Mouse (Mus musculus): ENCODE results near the gene Nbl1. TPM values are rescaled to one million over a fixed set of nuclear protein-coding genes. Genes with fewer than 3 reads are reported as not detected.

The Nbl1 gene
- total RNA-seq (2021), result 10 to 100 TPM; 21.9 to 24.0 TPM
- polyA plus RNA-seq (2012; rRNA removed), result 29.1 and 32.9 TPM in 2 replicates
- long read RNA-seq, transcript Nbl1-201 (4 exons, 1,793 nt), result major isoform, 26 of 38 reads
- long read RNA-seq, partial matches to known transcripts, result 6 of 38 reads
- long read RNA-seq, other reads (novel, unspliced or antisense), result 6 of 38 reads

DNA sequence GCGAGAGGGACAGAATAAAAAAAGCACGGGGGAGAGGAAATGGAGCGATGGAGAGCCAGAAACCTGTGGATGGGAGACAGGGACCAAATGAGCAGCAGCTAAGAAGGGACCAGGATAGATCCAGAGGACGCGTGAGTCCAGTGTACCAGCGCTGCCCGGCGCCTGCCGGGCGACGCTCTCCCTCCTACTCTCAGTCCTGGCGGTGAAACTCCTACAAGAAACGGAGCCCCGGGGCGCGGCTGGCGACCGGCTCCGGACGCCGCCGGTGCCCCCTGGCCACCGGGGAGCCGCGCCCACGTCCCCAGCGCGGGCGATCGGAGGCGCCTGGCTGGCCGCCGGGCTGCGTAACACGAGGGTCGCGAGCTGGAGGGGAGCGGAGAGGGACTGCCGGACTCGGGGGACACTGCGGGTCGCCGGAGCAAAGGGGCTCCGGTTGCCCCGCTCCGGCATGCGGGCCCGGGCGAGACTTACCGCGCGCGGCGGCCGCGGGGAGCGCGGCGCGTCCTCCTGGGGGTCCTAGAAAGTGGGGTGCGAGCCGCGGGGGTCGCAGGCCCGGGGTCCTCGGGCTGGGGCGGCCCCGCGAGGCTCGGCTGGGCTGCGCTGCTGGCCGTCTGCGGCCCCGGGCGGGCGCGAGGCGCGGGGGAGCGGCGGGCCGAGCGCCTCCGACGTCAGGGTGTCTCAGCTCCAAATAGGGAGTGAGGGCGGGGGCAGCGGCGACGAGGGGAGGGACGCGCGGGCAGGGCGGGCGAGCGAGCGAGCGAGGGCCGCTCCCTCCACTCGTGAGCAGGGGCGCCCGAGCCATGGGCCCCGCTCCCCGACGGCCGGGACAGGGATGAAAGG is at the start of gene Nbl1:
TSS of gene Nbl1 (minus strand) at position 638 of the 840 bp plus-strand sequence.
- TF ChIP-seq CTCF (IDR thresholded peaks at IDR 0.05), result no peak
- TF ChIP-seq POLR2A (IDR thresholded peaks at IDR 0.05; ENCODE audit: insufficient read depth, low read depth, low read length), result no peak
- no peak for TF ChIP-seq EP300 (IDR thresholded peaks at IDR 0.05; ENCODE audit: insufficient read depth, low read depth, low read length)
- intact Hi-C loops (cut with DNase I), result no loop called here
- 0 out of 2 replicates have a peak, but pooled peaks cover 1% of the 10 kb centered on the region for H3K4me1 ChIP-seq (ENCODE audit: control insufficient read depth, insufficient read depth, low read length)
- peaks cover 1% of the 10 kb centered on the region; the same call in 1 of the 2 replicates for H3K27me3 ChIP-seq (ENCODE audit: control insufficient read depth, insufficient read depth, low read length)
- no peaks in the 10 kb centered on the region for H3K36me3 ChIP-seq (ENCODE audit: control insufficient read depth, insufficient read depth, low read length)
- 2% methylated on average over 87 of the region's 105 CpGs for WGBS
- no peaks in the 10 kb centered on the region for H3K79me2 ChIP-seq (replicated peaks; ENCODE audit: control insufficient read depth, insufficient read depth, low read length)
- peak within 1 kb of the TSS; percentile 64 for H3K4me3 ChIP-seq
- H3K27ac ChIP-seq, result peak within 1 kb of the TSS; percentile 79
- H3K9ac ChIP-seq (ENCODE audit: low read depth, low read length), result peak within 1 kb of the TSS; percentile 84
- peak; percentile 80 to 81 for DNase-seq

GRCm38 (mm10) chr4:139141785-139142184 is 49.0 kb upstream of the Nbl1 start:
- TF ChIP-seq CTCF (IDR thresholded peaks at IDR 0.05) (0 out of 2 replicates have a peak, but pooled peaks have one; percentile 5), POLR2A (IDR thresholded peaks at IDR 0.05; ENCODE audit: insufficient read depth, low read depth, low read length) (no peak)
- peaks cover 3% of the 10 kb centered on the region for H3K4me1 ChIP-seq (ENCODE audit: control insufficient read depth, insufficient read depth, low read length)
- intact Hi-C loops (cut with DNase I), result no loop called here
- no peak overlapping the region for H3K27ac ChIP-seq
- no peak overlapping the region for H3K9ac ChIP-seq (ENCODE audit: low read depth, low read length)
- no peak for DNase-seq
- H3K79me2 ChIP-seq (replicated peaks; ENCODE audit: control insufficient read depth, insufficient read depth, low read length), result no peaks in the 10 kb centered on the region
- H3K4me3 ChIP-seq, result no peak overlapping the region
- no peaks in the 10 kb centered on the region for H3K36me3 ChIP-seq (ENCODE audit: control insufficient read depth, insufficient read depth, low read length)
- H3K27me3 ChIP-seq (ENCODE audit: control insufficient read depth, insufficient read depth, low read length), result no peaks in the 10 kb centered on the region
- WGBS, result 79% methylated on average over 6 of the region's 6 CpGs

- 63% methylated on average over 2 of the region's 2 CpGs for whole genome bisulfite sequencing
- no peak overlapping the region for H3K9ac ChIP-seq (ENCODE audit: low read depth, low read length)
- H3K27ac ChIP-seq, result no peak overlapping the region
- intact Hi-C loops (cut with DNase I), result no loop called here
- TF ChIP-seq CTCF (IDR thresholded peaks at IDR 0.05) (peak; percentile 52), EP300 (IDR thresholded peaks at IDR 0.05; ENCODE audit: insufficient read depth, low read depth, low read length) (no peak), POLR2A (IDR thresholded peaks at IDR 0.05; ENCODE audit: insufficient read depth, low read depth, low read length) (no peak)
- no peaks in the 10 kb centered on the region for H3K79me2 ChIP-seq (replicated peaks; ENCODE audit: control insufficient read depth, insufficient read depth, low read length)
- no peaks in the 10 kb centered on the region for H3K4me1 ChIP-seq (ENCODE audit: control insufficient read depth, insufficient read depth, low read length)
- H3K4me3 ChIP-seq, result no peak overlapping the region
- no peaks in the 10 kb centered on the region for H3K36me3 ChIP-seq (ENCODE audit: control insufficient read depth, insufficient read depth, low read length)
- H3K27me3 ChIP-seq (ENCODE audit: control insufficient read depth, insufficient read depth, low read length), result no peaks in the 10 kb centered on the region
- DNase-seq, result no peak
Measured at GRCm38 (mm10) chr4:139140267-139140666, 47.5 kb upstream of the Nbl1 start.

DNA sequence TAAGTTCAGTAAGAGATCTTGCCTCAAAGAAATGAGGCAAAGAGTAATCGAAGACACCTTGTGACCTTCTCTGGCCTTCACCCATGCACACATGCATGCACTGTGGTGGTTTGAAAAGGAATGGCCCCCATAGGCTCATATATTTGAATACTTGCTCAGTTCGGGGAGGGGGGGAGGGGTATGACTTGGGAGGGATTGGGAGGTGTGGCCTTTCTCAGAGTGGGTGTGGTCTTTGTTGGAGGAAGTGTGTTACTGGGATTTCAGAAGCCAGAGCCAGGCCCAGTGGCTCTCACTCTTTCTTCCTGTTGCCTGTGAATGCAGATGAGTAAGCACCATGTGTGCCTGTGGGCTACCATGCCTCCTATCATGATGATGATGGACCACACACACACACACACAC is 43.2 kb upstream of the Nbl1 start:
- WGBS, result 86% methylated on average over 2 of the region's 2 CpGs
- H3K4me3 ChIP-seq, result no peak overlapping the region
- no peak overlapping the region for H3K27ac ChIP-seq
- H3K36me3 ChIP-seq (ENCODE audit: control insufficient read depth, insufficient read depth, low read length), result no peaks in the 10 kb centered on the region
- H3K27me3 ChIP-seq (ENCODE audit: control insufficient read depth, insufficient read depth, low read length), result no peaks in the 10 kb centered on the region
- intact Hi-C loops (cut with DNase I), result no loop called here
- no peak for DNase-seq
- H3K9ac ChIP-seq (ENCODE audit: low read depth, low read length), result no peak overlapping the region
- H3K4me1 ChIP-seq (ENCODE audit: control insufficient read depth, insufficient read depth, low read length), result no peaks in the 10 kb centered on the region
- TF ChIP-seq CTCF (IDR thresholded peaks at IDR 0.05) (no peak), EP300 (IDR thresholded peaks at IDR 0.05; ENCODE audit: insufficient read depth, low read depth, low read length) (no peak), POLR2A (IDR thresholded peaks at IDR 0.05; ENCODE audit: insufficient read depth, low read depth, low read length) (no peak)
- H3K79me2 ChIP-seq (replicated peaks; ENCODE audit: control insufficient read depth, insufficient read depth, low read length), result no peaks in the 10 kb centered on the region

DNA sequence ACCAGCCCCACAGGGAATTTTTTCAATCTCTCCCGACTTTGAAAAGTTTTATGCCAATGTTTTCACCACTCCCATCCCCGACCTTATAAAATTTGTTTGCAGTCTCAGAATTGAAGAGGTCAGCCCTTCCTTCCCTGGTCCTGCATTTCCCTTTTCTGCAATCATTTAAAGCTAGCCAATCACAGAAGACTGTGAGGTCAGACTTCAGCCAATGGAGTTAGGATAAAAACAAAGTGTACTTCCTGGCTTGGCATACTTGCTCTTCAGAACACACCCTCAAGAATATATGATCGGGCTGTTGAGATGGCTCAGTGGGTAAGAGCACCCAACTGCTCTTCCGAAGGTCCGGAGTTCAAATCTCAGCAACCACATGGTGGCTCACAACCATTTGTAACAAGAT is 40.3 kb upstream of the Nbl1 start:
- Histone ChIP-seq H3K9ac (ENCODE audit: low read depth, low read length) (no peak overlapping the region), H3K27me3 (ENCODE audit: control insufficient read depth, insufficient read depth, low read length) (no peaks in the 10 kb centered on the region), H3K79me2 (replicated peaks; ENCODE audit: control insufficient read depth, insufficient read depth, low read length) (peaks cover 11% of the 10 kb centered on the region), H3K4me1 (ENCODE audit: control insufficient read depth, insufficient read depth, low read length) (peaks cover 6% of the 10 kb centered on the region), H3K36me3 (ENCODE audit: control insufficient read depth, insufficient read depth, low read length) (peaks cover 5% of the 10 kb centered on the region), H3K4me3 (no peak overlapping the region), H3K27ac (no peak overlapping the region)
- 70% methylated on average over 5 of the region's 5 CpGs for WGBS
- intact Hi-C loops (cut with DNase I), result loop anchor here (5.0 kb wide), 1 partner anchor 216 kb away; no protein-coding TSS in a partner anchor
- TF ChIP-seq POLR2A (IDR thresholded peaks at IDR 0.05; ENCODE audit: insufficient read depth, low read depth, low read length) (no peak), CTCF (IDR thresholded peaks at IDR 0.05) (no peak), EP300 (IDR thresholded peaks at IDR 0.05; ENCODE audit: insufficient read depth, low read depth, low read length) (no peak)
- DNase-seq, result no peak
